Mouse (Mus musculus) limb, embryonic 14.5 days (tissue): Measurements from ENCODE around the gene Syt9. TPM values are rescaled to one million over a fixed set of nuclear protein-coding genes. Genes with fewer than 3 reads are reported as not detected.

Source experiments
- ATAC-seq: fragments of 200-750 bp; cut with Nextera tagmentation; 2 replicates; pipeline ENCODE4 v1.8.0; 2017; ENCODE audit warnings: low read depth, moderate number of reproducible peaks, moderate TSS enrichment; ENCODE audit not compliant: low FRiP score
- DNase-seq: peaks from one replicate; pipeline ENCODE4 v3.0.0-alpha.2; 2015; ENCODE audit warnings: low spot score
- H3K27ac ChIP-seq: fragments of 300-500 bp; sonication (generic); replicated peaks from 2 replicates; pipeline ENCODE4 v1.5.1; 2014; ENCODE audit warnings: low read depth, mild to moderate bottlenecking, low read length, moderate library complexity, mixed read lengths
- H3K27me3 ChIP-seq: fragments of 300-500 bp; sonication (generic); 2 replicates; pipeline ENCODE4 v1.6.1; 2014; ENCODE audit warnings: low read length, mixed read lengths; ENCODE audit not compliant: control insufficient read depth, insufficient read depth
- H3K36me3 ChIP-seq: fragments of 300-500 bp; sonication (generic); 2 replicates; pipeline ENCODE4 v1.6.1; 2014; ENCODE audit warnings: mild to moderate bottlenecking, low read length, moderate library complexity, mixed read lengths; ENCODE audit not compliant: control insufficient read depth, insufficient read depth
- H3K4me1 ChIP-seq: fragments of 300-500 bp; sonication (generic); 2 replicates; pipeline ENCODE4 v1.6.1; 2014; ENCODE audit warnings: antibody characterized with exemption, low read length, mixed read lengths; ENCODE audit not compliant: control insufficient read depth, insufficient read depth
- H3K4me2 ChIP-seq: fragments of 300-500 bp; sonication (generic); replicated peaks from 2 replicates; pipeline ENCODE4 v1.6.1; 2014; ENCODE audit warnings: low read depth, mild to moderate bottlenecking, low read length, moderate library complexity; ENCODE audit not compliant: severe bottlenecking
- H3K4me3 ChIP-seq: fragments of 300-500 bp; sonication (generic); replicated peaks from 2 replicates; pipeline ENCODE4 v1.5.1; 2014; ENCODE audit warnings: low read length
- H3K9ac ChIP-seq: fragments of 300-500 bp; sonication (generic); 2 replicates; pipeline ENCODE4 v1.6.1; 2014; ENCODE audit warnings: mild to moderate bottlenecking, low read depth, low read length, moderate library complexity; ENCODE audit not compliant: severe bottlenecking
- H3K9me3 ChIP-seq: fragments of 300-500 bp; sonication (generic); 2 replicates; pipeline ENCODE4 v1.6.1; 2016; ENCODE audit warnings: low read length; ENCODE audit not compliant: control insufficient read depth
- POLR2A ChIP-seq: fragments of 200-500 bp; IDR thresholded peaks from 2 replicates; pipeline ENCODE4 v1.8.0; 2012; ENCODE audit warnings: inconsistent platforms, mild to moderate bottlenecking, moderate library complexity, borderline replicate concordance; ENCODE audit not compliant: insufficient read depth, insufficient read length; ENCODE audit errors: extremely low read depth
- WGBS: fragments of 180-500 bp; shearing (Covaris S2); extraction: QIAGEN DNeasy Blood & Tissue Kit; methylation state at CpG from one replicate; pipeline ENCODE4 v1.1.7; 2014; 5-methylcytosine and 5-hydroxymethylcytosine counted together
- polyA plus RNA-seq, 2 experiments: library from polyadenylated mRNA; depleted of rRNA in 1 of 2; stranded (reverse) in 1 of 2; unstranded in 1 of 2; fragments of >200 nt; fragmentation: Nextera tagmentation in 1 of 2; extraction: Ambion mirVana in 1 of 2; gene quantifications; 2 replicates each; pipeline versions ENCODE4 v1.2.1 to v1.2.3; 2012 to 2014

Syt9 gene
- polyA plus RNA-seq, 2 experiments: 3.9 to 4.3 TPM

DNA sequence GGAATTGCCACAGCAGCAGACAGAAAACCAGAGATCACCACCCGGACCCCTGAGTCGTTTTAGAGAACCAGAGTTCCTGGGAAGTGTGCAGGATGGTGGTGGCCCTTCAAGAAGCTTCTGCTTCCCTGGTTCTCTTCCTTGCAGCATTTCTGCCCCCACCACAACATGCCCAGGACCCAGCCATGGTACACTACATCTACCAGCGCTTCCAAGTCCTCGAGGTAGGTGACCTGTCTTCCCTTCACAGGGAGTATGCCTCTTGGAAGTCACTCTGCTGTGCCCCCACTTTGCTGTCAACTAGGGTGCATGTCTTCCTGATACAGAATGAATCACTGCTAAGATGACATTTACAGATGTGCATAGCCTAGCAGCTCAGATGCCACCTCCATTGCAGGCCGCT lies 197.1 kb downstream of the Syt9 start:
- peaks cover 17% of the 10 kb centered on the region for H3K36me3 ChIP-seq
- ATAC-seq (peak; percentile 9; the same call in 1 of the 2 replicates), DNase-seq (peak; percentile 2)
- no peaks in the 10 kb centered on the region for H3K27me3 ChIP-seq
- peak overlapping the region; percentile 94 for H3K27ac ChIP-seq
- TF ChIP-seq POLR2A: no peak
- peak overlapping the region; percentile 72 for H3K4me2 ChIP-seq
- peak overlapping the region; percentile 62 for H3K9ac ChIP-seq
- H3K9me3 ChIP-seq: 0 out of 2 replicates have a peak, but pooled peaks cover 2% of the 10 kb centered on the region
- H3K4me1 ChIP-seq: peaks cover 15% of the 10 kb centered on the region
- WGBS: 39% methylated on average over 5 of the region's 5 CpGs
- peak overlapping the region; percentile 50 for H3K4me3 ChIP-seq

DNA sequence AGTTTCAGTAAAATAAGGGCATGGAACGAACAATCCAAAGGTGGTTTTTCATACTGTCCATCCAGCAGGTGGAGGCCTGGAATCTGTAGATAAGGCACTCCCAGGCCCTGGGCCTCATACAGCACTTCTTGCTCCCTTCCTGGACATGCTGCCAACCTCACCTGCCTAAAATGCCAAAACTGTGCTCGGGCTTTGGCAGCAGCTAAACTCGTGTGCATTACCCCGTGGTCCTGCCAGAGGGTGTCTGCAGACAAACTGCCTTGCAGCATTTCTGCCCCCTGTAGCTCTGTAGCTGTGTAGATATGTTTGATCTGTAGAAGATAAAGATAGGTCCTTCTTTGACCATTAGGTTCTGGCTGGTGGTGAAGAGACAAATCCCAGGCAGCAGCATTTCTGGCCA lies 198.4 kb downstream of the Syt9 start:
- 0 out of 2 replicates have a peak, but pooled peaks cover 2% of the 10 kb centered on the region for H3K9me3 ChIP-seq
- ATAC-seq (no peak), DNase-seq (no peak)
- H3K4me3 ChIP-seq: peak overlapping the region; percentile 50
- peaks cover 24% of the 10 kb centered on the region for H3K36me3 ChIP-seq
- 38% methylated on average over 4 of the region's 4 CpGs for WGBS
- H3K27me3 ChIP-seq: no peaks in the 10 kb centered on the region
- H3K4me1 ChIP-seq: peaks cover 15% of the 10 kb centered on the region
- peak overlapping the region; percentile 52 for H3K9ac ChIP-seq
- H3K27ac ChIP-seq: no peak overlapping the region
- H3K4me2 ChIP-seq: peak overlapping the region; percentile 72
- no peak for TF ChIP-seq POLR2A

DNA sequence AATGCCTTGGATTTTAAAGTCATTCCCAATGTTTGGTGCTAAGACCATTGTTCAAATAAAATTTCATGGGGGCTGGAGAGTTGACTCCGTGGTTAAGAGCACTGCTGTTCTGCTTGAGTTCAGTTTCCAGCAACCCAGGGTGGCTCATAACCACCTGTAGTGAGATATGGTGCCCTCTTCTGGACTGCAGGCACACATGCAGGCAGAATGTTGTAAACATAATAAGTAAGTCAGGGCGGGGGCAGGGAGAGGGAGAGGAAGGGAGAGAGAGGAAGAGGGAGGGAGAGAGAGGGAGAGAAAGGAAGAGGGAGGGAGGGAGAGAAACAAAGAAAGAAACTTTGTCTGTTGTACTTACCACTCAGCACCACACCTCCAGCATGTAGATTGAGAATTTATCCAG lies 203.3 kb downstream of the Syt9 start:
- no peak overlapping the region for H3K4me2 ChIP-seq
- WGBS: 74% methylated on average over 2 of the region's 2 CpGs
- no peaks in the 10 kb centered on the region for H3K27me3 ChIP-seq
- no peak overlapping the region for H3K4me3 ChIP-seq
- H3K9ac ChIP-seq: no peak overlapping the region
- no peak for TF ChIP-seq POLR2A
- ATAC-seq: no peak
- H3K27ac ChIP-seq: no peak overlapping the region
- H3K4me1 ChIP-seq: peaks cover 4% of the 10 kb centered on the region
- H3K9me3 ChIP-seq: 0 out of 2 replicates have a peak, but pooled peaks cover 2% of the 10 kb centered on the region
- no peak for DNase-seq
- H3K36me3 ChIP-seq: peaks cover 54% of the 10 kb centered on the region

DNA sequence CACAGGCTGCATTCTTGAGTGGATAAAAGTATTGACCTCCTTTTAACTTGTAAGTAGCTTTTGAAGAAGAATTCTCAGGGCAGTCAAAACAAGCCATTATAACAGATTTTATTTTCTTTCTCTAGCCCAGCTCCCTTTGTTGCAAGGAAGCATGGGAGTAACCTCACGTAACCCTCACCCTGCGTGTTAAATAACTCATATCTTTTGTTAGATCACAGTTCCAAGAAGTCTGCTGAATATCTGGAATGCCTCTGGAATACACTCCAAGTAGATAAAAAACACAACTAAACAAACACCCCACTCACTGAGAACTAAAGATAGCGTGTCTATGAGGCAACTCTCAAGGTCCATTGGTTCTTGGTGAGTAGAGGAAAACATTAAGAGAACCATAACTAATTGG lies 203.7 kb downstream of the Syt9 start:
- ATAC-seq (no peak), DNase-seq (no peak)
- peaks cover under 1% of the 10 kb centered on the region for H3K4me1 ChIP-seq
- 0 out of 2 replicates have a peak, but pooled peaks cover 2% of the 10 kb centered on the region for H3K9me3 ChIP-seq
- no peak overlapping the region for H3K4me3 ChIP-seq
- H3K27me3 ChIP-seq: no peaks in the 10 kb centered on the region
- H3K27ac ChIP-seq: no peak overlapping the region
- WGBS: 76% methylated on average over 3 of the region's 3 CpGs
- H3K9ac ChIP-seq: no peak overlapping the region
- H3K4me2 ChIP-seq: no peak overlapping the region
- peaks cover 54% of the 10 kb centered on the region for H3K36me3 ChIP-seq
- no peak for TF ChIP-seq POLR2A

DNA sequence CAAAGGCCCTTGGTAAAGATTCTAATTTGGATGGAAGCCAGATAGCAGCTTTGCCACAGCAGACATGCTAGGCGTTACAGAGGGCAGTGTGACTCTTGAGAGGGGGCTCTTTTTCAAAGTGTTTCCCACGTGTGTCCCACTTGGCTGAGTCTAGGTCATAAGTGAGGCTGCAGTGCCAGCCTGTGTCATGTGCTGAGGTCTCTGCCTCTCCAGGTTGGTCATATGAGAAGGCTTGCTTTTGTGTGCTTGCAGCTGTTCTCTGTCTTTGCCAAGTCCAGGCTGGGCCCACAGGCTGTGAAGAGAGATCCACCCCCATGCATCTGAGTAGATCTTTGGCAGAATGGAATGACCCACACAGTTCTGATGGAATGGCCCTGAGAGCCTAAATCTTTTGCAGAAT lies 222.1 kb downstream of the Syt9 start:
- TF ChIP-seq POLR2A: no peak
- Histone ChIP-seq H3K9me3 (no peaks in the 10 kb centered on the region), H3K27ac (no peak overlapping the region), H3K4me3 (no peak overlapping the region), H3K9ac (no peak overlapping the region), H3K36me3 (peaks cover 19% of the 10 kb centered on the region), H3K4me1 (peaks cover 4% of the 10 kb centered on the region), H3K4me2 (no peak overlapping the region), H3K27me3 (no peaks in the 10 kb centered on the region)
- 49% methylated on average over 2 of the region's 2 CpGs for WGBS
- peak; percentile 56 for ATAC-seq
- DNase-seq: peak; percentile 25
